Mouse (Mus musculus) embryonic fibroblast, embryonic 13.5 days (primary cell): ENCODE results near the gene Twf2. TPM values are rescaled to one million over a fixed set of nuclear protein-coding genes. Genes with fewer than 3 reads are reported as not detected.

Experiments used
- H3K27ac ChIP-seq: 2 replicates; pipeline ENCODE4 v1.5.1; 2012; ENCODE audit warnings: low read length, control low read depth, inconsistent platforms; ENCODE audit not compliant: insufficient read depth
- H3K4me1 ChIP-seq: 2 replicates; pipeline ENCODE4 v1.6.1; 2011; ENCODE audit warnings: low read length; ENCODE audit not compliant: control insufficient read depth, insufficient read depth
- H3K4me3 ChIP-seq: 2 replicates; pipeline ENCODE4 v1.5.1; 2011; ENCODE audit warnings: mild to moderate bottlenecking, control low read depth, low read length; ENCODE audit not compliant: insufficient read depth
- CTCF ChIP-seq: IDR thresholded peaks from 2 replicates; pipeline ENCODE4 v1.5.1; 2011; ENCODE audit warnings: mild to moderate bottlenecking, control low read depth, low read length, moderate library complexity, borderline replicate concordance; ENCODE audit not compliant: insufficient read depth
- POLR2A ChIP-seq: IDR thresholded peaks from 2 replicates; pipeline ENCODE4 v1.6.1; 2011; ENCODE audit warnings: low read depth, mild to moderate bottlenecking, control low read depth, low read length, moderate library complexity
- polyA plus RNA-seq: library from polyadenylated mRNA; stranded (reverse); fragments of >200 nt; gene quantifications from 2 replicates; pipeline ENCODE4 v1.2.4, GENCODE M21; 2011; ENCODE audit warnings: low read depth; ENCODE audit not compliant: missing spikeins, insufficient read length

Gene Twf2
- polyA plus RNA-seq, 1 experiment: 17.6 TPM

- TF ChIP-seq POLR2A (no peak), CTCF (no peak)
- no peak overlapping the region for H3K27ac ChIP-seq
- no peak overlapping the region for H3K4me3 ChIP-seq
- no peaks in the 10 kb centered on the region; the same call in 1 of the 2 replicates for H3K4me1 ChIP-seq
Observed at GRCm38 (mm10) chr9:106197081-106197713, 5.7 kb upstream of the Twf2 start.

GRCm38 (mm10) chr9:106197732-106198131, 5.2 kb upstream of the Twf2 start:
- no peak overlapping the region; the same call in 1 of the 2 replicates for H3K4me3 ChIP-seq
- TF ChIP-seq POLR2A: no peak
- TF ChIP-seq CTCF: no peak

GRCm38 (mm10) chr9:106198962-106199458, 3.9 kb upstream of the Twf2 start:
- TF ChIP-seq CTCF: no peak
- peak; percentile 92 for TF ChIP-seq POLR2A
- Histone ChIP-seq H3K4me3 (peak overlapping the region; percentile 41), H3K27ac (no peak overlapping the region), H3K4me1 (no peaks in the 10 kb centered on the region; the same call in 1 of the 2 replicates)

More at GRCm38 (mm10) chr9:106197732-106198131, 5.2 kb upstream of the Twf2 start:
- H3K27ac ChIP-seq: no peak overlapping the region
- H3K4me1 ChIP-seq: no peaks in the 10 kb centered on the region; the same call in 1 of the 2 replicates

- H3K4me1 ChIP-seq: no peaks in the 10 kb centered on the region; the same call in 1 of the 2 replicates
- peak within 1 kb of the TSS; percentile 41 for H3K4me3 ChIP-seq
- H3K27ac ChIP-seq: no peak within 1 kb of the TSS
- no peak for TF ChIP-seq CTCF
- no peak for TF ChIP-seq POLR2A
Observed at GRCm38 (mm10) chr9:106199535-106200272, 3.2 kb upstream of the Twf2 start, which contains the start of gene Ppm1m. TSS of gene Ppm1m (minus strand) at chr9:106199746.

GRCm38 (mm10) chr9:106201895-106202294, 1.0 kb upstream of the Twf2 start:
- Histone ChIP-seq H3K4me1 (peaks cover 2% of the 10 kb centered on the region; the same call in 1 of the 2 replicates), H3K27ac (no peak overlapping the region), H3K4me3 (no peak overlapping the region)
- TF ChIP-seq CTCF: no peak
- TF ChIP-seq POLR2A: no peak

GRCm38 (mm10) chr9:106203990-106204851, 1.3 kb downstream of the Twf2 start:
- H3K4me1 ChIP-seq: 0 out of 2 replicates have a peak, but pooled peaks cover 2% of the 10 kb centered on the region
- TF ChIP-seq CTCF (no peak), POLR2A (no peak)
- no peak overlapping the region for H3K4me3 ChIP-seq
- H3K27ac ChIP-seq: no peak overlapping the region

GRCm38 (mm10) chr9:106205713-106206290, 2.9 kb downstream of the Twf2 start:
- TF ChIP-seq CTCF: no peak
- TF ChIP-seq POLR2A: no peak
- H3K4me3 ChIP-seq: no peak overlapping the region
- H3K4me1 ChIP-seq: 0 out of 2 replicates have a peak, but pooled peaks cover 2% of the 10 kb centered on the region
- H3K27ac ChIP-seq: no peak overlapping the region

- no peak for TF ChIP-seq POLR2A
- no peak for TF ChIP-seq CTCF
- Histone ChIP-seq H3K4me1 (peaks cover 2% of the 10 kb centered on the region; the same call in 1 of the 2 replicates), H3K27ac (no peak overlapping the region), H3K4me3 (no peak overlapping the region)
Observed at GRCm38 (mm10) chr9:106206515-106206914, 3.6 kb downstream of the Twf2 start.

- H3K4me1 ChIP-seq: peaks cover 2% of the 10 kb centered on the region; the same call in 1 of the 2 replicates
- no peak overlapping the region for H3K4me3 ChIP-seq
- TF ChIP-seq POLR2A (no peak), CTCF (no peak)
- H3K27ac ChIP-seq: no peak overlapping the region
Observed at GRCm38 (mm10) chr9:106208181-106208580, 5.3 kb downstream of the Twf2 start.
